Mouse (Mus musculus) E14TG2a.4 (cell line): ENCODE measurements around the gene Gng7.

Source experiments
- H3K27me3 ChIP-seq: 2 replicates; pipeline ENCODE4 v1.6.1; 2014; ENCODE audit warnings: low read length, control low read depth; ENCODE audit not compliant: insufficient read depth
- H3K36me3 ChIP-seq: 2 replicates; pipeline ENCODE4 v1.6.1; 2014; ENCODE audit warnings: low read length, control low read depth; ENCODE audit not compliant: insufficient read depth
- H3K4me1 ChIP-seq: replicated peaks from 2 replicates; pipeline ENCODE4 v1.6.1; 2014; ENCODE audit warnings: low read depth, low read length, control low read depth
- H3K4me3 ChIP-seq: replicated peaks from 2 replicates; pipeline ENCODE4 v1.5.1; 2014; ENCODE audit warnings: mild to moderate bottlenecking, low read length
- H3K9me3 ChIP-seq: 2 replicates; pipeline ENCODE4 v1.6.1; 2014; ENCODE audit warnings: low read length, control low read depth
- CTCF ChIP-seq: conservative IDR thresholded peaks from 2 replicates; pipeline ENCODE4 v1.5.1; 2014; ENCODE audit warnings: low read length
- NANOG ChIP-seq: IDR thresholded peaks from 2 replicates; pipeline ENCODE4 v1.6.1; 2014; ENCODE audit warnings: borderline replicate concordance, low read length, mixed read lengths
- POU5F1 ChIP-seq: IDR thresholded peaks from 2 replicates; pipeline ENCODE4 v1.6.1; 2014; ENCODE audit warnings: low read length, borderline replicate concordance

The Gng7 gene

DNA sequence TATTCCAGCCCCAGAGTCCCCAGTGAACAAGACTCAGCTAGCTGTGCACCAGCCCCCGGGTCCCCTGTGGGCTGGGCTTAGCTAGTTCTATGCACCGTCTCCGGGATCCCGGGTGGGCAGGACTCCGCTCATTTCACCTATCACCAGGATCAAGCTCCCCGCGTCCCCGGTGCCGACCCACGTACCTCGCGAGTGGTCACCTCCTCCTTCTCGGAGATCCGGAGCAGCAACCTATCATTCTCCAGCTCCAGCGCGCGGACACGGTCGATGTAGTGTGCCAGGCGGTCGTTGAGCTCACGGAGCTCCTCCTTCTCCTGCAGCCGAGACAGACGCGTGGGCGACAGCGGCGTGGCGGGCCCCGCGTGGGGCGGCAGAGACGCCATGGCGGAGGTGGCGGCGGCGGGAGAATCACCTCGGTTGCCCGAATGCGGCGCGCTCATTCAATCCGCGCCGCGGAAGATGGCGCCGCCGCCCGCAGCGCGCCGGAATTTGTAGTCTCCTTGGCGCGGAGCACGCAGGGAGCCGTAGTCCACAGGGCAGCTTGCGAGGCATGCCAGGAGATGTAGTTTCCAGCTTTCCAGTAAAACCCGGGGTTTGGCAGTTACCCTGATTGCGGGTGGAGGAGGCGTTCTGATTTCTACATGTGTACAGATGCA is 96.8 kb downstream of the Gng7 start, which contains the start of gene Lmnb2:
TSS of gene Lmnb2 (minus strand) at position 467 of the 656 bp plus-strand sequence.
- TF ChIP-seq CTCF (no peak), NANOG (no peak), POU5F1 (no peak)
- peaks cover 64% of the 10 kb centered on the region for H3K4me1 ChIP-seq
- peaks cover 38% of the 10 kb centered on the region for H3K36me3 ChIP-seq
- no peaks in the 10 kb centered on the region for H3K9me3 ChIP-seq
- H3K4me3 ChIP-seq = peak within 1 kb of the TSS; percentile 100
- H3K27me3 ChIP-seq = no peaks in the 10 kb centered on the region

DNA sequence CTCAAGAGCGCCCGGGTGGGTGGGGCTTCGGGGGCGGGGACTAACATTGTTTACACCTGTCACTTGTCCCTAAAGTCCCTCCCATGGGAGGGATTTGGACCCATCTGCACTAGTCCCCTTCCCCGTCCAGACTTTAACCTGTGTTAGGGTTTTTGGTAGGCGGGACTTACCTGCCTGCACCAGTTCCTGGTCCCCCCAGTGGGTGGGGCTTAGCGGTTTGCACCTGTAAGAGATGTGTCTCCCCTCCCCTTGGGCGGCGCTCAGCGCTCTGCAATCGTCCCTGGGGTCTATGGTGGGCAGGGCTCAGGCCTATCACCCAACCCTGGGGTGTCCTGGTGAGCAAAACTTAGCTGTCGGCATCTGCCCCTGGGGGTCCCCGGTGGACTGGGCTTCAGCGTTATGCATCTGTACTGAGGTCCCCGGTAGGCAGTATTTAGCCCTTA is 97.4 kb downstream of the Gng7 start:
- Histone ChIP-seq H3K36me3 (peaks cover 43% of the 10 kb centered on the region), H3K27me3 (no peaks in the 10 kb centered on the region), H3K4me1 (peaks cover 62% of the 10 kb centered on the region), H3K9me3 (no peaks in the 10 kb centered on the region), H3K4me3 (peak overlapping the region; percentile 100)
- no peak for TF ChIP-seq CTCF
- TF ChIP-seq NANOG = no peak
- TF ChIP-seq POU5F1 = no peak

DNA sequence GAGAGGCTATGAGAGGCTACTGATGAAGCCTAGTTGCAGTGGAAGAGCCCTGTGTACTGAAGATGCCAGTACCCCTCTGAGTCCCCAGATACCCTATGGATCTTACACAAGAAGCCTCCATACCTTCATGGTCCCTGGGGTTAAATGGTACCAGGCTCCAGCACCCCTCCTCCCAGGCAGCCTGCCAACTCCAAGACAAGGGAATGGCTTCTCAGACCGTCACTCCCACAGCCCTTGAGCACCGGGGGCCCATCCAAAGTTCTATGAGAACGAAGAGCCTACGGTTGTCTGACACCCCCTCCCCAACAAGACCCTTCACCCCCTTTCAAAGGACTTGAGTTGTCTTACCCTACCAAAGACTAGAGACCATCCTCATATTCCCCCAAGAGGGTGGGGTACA is 99.0 kb downstream of the Gng7 start:
- Histone ChIP-seq H3K4me3 (no peak overlapping the region), H3K36me3 (peaks cover 60% of the 10 kb centered on the region), H3K4me1 (peaks cover 51% of the 10 kb centered on the region), H3K27me3 (no peaks in the 10 kb centered on the region), H3K9me3 (no peaks in the 10 kb centered on the region)
- TF ChIP-seq POU5F1 (no peak), NANOG (no peak), CTCF (no peak)

DNA sequence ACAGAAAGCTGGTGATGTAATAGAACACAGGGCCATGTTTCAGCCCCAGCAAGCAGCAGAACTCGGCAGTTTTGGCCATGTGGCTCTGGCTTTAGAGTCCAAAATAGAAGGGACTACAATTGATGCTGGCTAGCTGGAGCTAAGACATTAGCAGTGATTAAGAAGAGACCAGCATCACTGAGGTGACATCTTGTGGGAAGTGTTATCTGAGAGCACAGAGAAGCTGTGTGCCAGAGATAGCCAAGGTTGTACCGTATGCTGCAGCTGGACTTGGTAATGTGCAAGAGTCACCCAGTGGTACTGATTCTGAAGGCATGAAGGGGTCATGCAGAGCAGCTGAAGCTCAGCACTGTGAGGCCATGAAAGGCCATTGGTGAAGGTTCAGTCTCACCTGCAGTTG is 99.5 kb downstream of the Gng7 start:
- Histone ChIP-seq H3K4me1 (peaks cover 51% of the 10 kb centered on the region), H3K27me3 (no peaks in the 10 kb centered on the region), H3K4me3 (no peak overlapping the region), H3K9me3 (no peaks in the 10 kb centered on the region), H3K36me3 (peaks cover 64% of the 10 kb centered on the region)
- no peak for TF ChIP-seq NANOG
- no peak for TF ChIP-seq POU5F1
- no peak for TF ChIP-seq CTCF

DNA sequence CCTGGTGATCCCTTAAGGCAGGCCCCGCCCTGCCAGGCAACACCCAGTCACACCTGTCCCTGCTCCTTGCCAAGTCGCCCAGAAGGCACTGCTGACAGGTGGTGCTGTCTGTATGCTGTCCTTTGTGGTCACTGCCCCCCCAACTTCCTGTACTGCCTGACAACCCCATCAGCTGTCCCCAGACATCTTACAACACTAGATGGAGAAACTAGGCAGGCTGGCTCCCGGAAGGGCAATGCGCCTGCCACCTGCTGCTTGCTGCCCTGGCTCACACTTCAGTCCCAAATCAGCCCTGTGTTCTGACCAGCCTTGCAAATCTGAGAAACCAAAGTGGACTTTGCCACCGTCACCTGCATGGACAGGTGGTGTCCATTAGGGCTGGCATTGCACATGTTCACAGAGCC is 100.5 kb downstream of the Gng7 start:
- TF ChIP-seq CTCF = no peak
- no peak for TF ChIP-seq POU5F1
- no peak for TF ChIP-seq NANOG
- H3K9me3 ChIP-seq = no peaks in the 10 kb centered on the region
- peaks cover 53% of the 10 kb centered on the region for H3K4me1 ChIP-seq
- no peak overlapping the region for H3K4me3 ChIP-seq
- peaks cover 74% of the 10 kb centered on the region for H3K36me3 ChIP-seq
- no peaks in the 10 kb centered on the region for H3K27me3 ChIP-seq

DNA sequence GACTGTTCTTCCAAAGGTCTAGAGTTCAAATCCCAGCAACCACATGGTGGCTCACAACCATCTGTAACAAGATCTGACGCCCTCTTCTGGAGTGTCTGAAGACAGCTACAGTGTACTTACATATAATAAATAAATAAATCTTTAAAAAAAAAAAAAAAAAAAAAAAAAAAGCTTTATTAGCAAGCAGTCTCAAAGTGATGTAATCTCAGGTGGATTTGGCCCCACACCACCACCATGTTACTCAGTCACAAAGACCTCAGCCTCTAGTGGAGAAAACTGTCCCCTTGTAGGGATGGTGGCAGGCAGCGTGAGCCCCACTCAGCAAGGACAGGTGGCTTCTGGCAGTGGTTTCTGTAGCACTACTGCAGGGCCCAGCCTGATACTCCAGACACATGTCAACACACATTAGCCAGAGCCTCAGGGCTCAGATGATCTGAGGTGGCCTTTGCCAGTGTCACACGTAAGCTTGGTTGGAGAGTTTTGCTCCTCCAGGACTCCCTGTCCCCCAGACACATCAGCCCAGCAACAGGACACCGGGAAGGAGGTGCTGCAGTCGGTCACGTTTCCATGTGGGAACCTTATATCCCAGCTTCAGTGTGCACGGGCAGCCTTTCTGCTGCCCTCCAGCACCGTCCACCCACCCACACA is 101.3 kb downstream of the Gng7 start:
- Histone ChIP-seq H3K4me3 (no peak overlapping the region), H3K4me1 (peaks cover 56% of the 10 kb centered on the region), H3K27me3 (no peaks in the 10 kb centered on the region), H3K36me3 (peaks cover 82% of the 10 kb centered on the region), H3K9me3 (no peaks in the 10 kb centered on the region)
- TF ChIP-seq CTCF = no peak
- no peak for TF ChIP-seq NANOG
- TF ChIP-seq POU5F1 = no peak

DNA sequence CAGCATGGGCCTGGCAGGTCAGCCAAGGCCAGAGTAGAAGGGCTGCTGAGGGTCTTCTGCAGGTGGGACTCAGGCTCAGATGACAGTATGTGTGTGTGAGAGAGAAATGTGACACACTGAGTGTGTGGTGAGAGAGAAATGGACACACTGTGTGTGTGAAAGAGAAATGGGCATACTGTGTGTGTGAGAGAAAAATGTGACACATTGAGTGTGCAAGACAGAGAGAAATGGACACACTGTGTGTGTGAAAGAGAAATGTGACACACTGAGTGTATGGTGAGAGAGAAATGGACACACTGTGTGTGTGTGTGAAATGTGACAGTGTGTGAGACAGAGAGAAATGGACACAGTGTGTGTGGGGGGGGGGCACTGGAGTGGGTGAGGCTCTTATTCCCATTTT is 102.9 kb downstream of the Gng7 start:
- no peaks in the 10 kb centered on the region for H3K9me3 ChIP-seq
- peaks cover 97% of the 10 kb centered on the region for H3K36me3 ChIP-seq
- no peak overlapping the region for H3K4me3 ChIP-seq
- no peaks in the 10 kb centered on the region for H3K27me3 ChIP-seq
- TF ChIP-seq POU5F1 (no peak), NANOG (no peak), CTCF (no peak)
- H3K4me1 ChIP-seq = peaks cover 67% of the 10 kb centered on the region

DNA sequence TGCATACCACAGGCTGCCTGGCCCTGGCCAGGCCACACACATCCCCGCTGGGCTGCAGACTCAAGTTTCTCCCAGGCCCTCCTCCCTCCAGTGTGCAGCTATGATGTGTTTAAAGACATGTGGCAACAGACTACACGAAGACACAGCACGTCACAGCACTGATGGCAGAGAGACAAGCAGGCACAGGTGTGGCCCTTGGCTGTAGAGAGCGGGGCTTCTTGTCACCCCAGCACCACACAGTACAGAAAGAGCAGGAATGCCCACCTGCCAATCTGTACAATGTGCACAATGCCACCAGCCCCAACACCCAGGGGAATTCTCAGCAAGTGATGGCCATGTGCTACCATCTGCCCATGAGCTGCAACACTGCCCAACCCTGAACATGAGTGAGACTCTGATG is 103.4 kb downstream of the Gng7 start:
- TF ChIP-seq POU5F1 (no peak), NANOG (no peak), CTCF (no peak)
- Histone ChIP-seq H3K27me3 (no peaks in the 10 kb centered on the region), H3K9me3 (no peaks in the 10 kb centered on the region), H3K36me3 (peaks cover 94% of the 10 kb centered on the region), H3K4me3 (no peak overlapping the region), H3K4me1 (peaks cover 63% of the 10 kb centered on the region)
